Mouse (Mus musculus) layer of hippocampus, postnatal 10 days (tissue): Measurements from ENCODE around the gene Iah1. TPM values are rescaled to one million over a fixed set of nuclear protein-coding genes. Genes with fewer than 3 reads are reported as not detected.

ENCODE experiments used
- DNase-seq, 2 experiments: peaks; one replicate each; pipeline ENCODE4 v3.0.0; 2021; ENCODE audit warnings: low spot score in 2 of 2
- total RNA-seq, 2 experiments: library from RNA; stranded (reverse); gene quantifications; 2 replicates each; pipeline ENCODE4 v1.2.3; 2021

Iah1 gene
- total RNA-seq, 2 experiments from 2014 or later = 17.8 to 20.6 TPM

DNA sequence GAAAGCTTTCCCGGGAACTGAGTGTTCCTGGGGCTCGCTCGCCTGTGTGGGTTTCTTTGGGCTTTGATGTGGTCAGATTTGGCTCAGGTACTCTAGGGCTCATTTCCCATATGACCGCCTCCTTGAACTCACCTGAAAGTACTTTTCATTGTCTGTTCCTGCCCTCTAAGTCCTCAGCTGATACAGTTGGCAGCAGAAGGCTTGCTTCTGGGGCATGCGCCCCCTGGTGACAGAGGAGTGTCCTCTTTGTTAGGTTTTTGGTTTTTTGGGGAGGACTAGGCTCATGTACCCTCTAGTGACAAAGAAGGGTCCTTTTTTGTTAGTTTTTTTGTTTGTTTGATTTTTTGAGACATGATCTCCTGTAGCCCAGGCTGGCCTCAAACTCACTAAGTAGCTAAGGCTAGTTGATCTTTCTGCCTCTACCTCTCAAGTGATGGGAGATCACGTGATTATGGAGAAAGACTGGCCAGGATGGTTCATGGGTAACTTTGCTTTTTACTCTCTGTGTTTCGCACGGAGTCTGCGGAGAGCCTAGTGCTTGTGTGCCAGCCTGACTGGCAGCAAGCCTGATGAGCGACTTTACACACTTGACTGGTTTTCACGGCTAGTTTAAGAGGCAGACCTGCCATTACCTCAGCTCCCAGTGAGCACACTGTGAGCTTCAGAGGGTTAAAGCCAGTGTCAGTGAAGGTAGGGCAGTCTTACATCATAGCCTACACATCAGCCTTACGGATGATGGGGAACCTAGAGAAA is 2.1 kb downstream of the Iah1 start:
- DNase-seq = peak; percentile 68 to 69

DNA sequence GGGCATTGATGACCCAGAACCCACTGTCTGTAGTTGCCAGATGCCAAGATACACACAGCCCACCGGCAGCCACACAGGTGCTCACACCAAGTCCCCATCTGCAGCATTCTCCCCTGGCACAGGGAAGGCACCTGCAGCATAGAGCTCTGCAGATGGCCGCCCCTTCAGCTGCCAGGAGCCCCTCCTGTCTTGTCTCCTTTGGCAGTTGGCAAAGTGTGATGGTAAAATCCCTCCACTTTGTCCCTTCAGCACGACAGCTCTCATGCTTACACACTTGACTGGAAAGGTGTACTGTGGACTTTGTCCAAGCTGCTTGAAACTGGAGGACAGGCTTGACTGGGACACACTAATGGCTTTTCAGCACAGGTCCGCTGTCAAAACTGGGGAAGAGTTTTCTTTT is 4.1 kb downstream of the Iah1 start:
- no peak for DNase-seq

GRCm38 (mm10) chr12:21321170-21321569 is 5.0 kb downstream of the Iah1 start:
- no peak for DNase-seq

DNA sequence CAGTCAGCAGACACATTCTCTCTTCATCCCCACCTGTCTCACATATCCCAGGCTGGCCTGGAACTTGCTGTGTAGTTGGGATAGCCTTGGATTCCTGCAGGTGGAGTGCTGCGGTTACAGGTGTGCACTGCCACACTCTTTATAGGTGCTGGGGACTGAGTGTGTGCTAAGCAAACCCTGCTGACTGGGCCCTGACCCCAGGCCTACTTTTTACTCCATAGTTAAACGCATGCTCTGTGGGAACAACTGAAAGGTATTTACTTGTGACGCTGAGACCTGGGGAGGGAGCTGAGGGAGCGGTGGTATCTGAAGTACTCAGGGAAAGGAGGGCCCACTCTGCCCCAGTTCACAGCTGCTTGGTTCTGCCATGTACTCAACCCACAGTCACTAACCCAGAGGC is 6.1 kb downstream of the Iah1 start:
- no peak for DNase-seq

- DNase-seq = no peak
Measured at GRCm38 (mm10) chr12:21322856-21323255, 6.7 kb downstream of the Iah1 start.

GRCm38 (mm10) chr12:21324101-21324500 is 7.9 kb downstream of the Iah1 start:
- no peak for DNase-seq

DNA sequence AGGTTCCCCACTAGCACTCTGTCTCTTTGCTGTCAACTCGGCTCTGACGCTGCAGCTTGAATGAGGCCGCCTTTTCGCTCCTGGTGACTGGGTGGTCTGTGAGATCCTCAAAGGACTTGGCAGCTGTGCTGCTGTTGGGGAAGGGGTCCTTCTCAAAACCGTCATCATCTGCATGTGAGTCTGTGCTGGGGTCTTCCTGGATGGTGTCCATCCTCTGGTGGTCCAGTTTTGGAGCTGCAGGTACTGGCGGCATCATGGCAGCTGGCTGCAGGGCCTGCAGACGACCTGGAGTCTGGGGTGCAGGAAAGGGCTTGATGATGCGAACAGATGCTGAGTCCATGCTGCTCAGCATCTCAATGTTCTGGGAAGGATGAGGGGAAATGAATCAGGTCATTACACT is 9.1 kb downstream of the Iah1 start:
- no peak for DNase-seq

DNA sequence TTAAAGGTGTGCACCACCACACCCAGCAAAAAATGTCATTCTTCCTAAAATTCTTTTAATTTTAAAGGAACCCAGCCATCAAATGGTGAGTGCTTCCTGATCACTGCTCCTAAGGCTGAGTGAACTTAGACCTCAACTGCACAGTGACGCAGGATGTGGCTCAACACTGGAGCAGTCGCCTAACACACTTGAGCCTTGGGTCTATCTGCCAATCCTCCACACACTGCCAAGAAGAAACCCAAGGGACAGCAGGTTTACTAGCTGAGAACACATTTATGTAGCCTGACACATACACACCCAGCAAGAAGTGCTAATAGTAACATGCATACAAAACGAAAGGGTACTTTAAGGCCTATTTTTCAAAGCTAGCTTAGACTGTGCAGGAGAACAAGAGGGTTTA is 10.1 kb downstream of the Iah1 start:
- no peak for DNase-seq

- no peak for DNase-seq
Measured at GRCm38 (mm10) chr12:21329661-21330400, 13.6 kb downstream of the Iah1 start.

DNA sequence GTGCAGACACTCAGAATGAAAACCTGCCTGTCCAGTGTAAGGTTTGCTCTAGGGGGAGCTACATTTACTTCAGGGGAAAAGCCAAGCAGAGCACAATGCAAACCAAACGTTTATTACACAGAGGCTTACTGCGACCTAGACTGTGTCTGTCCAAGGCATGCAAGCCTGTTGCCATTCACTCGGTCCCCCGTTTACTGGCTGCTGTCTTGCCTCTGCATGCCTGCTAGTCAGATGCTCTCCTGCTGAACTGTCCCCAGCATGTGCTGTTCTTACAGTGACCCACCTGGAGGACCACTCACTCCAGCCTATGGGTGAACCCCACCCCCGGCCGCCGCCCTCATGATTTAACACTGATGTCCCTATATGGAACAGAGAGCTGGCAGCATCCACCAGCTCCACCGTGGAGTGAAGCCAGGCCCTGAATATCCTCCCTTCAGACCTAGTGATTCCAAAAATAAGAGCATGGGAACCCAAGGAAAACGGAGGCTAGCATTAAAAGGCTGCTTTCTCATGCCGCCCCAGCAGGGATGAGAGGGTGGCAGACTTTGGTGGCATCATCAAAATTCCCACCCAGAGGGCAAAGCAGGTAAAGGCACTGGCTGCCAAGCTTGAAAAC is 14.9 kb downstream of the Iah1 start:
- no peak for DNase-seq

GRCm38 (mm10) chr12:21331711-21332110 is 15.5 kb downstream of the Iah1 start:
- DNase-seq = no peak

DNA sequence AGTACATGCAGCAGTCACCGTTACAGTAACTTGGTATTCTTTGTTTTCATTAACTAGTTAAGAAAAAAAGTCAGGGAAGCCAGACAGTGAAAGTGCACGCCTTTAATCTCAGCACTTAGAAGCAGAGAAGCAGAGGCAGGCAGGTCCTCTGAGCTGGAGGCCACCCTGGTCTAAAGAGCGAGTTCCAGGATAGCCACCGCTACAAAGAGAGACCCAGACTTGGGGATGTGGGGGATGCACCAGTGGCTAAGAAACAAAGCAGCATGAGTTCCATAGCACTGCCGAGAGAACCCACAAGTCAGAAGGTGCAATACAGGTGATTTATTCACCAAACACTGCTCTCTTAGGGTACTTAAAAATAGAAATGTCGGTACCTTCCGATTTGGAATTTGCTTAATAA is 16.8 kb downstream of the Iah1 start:
- no peak for DNase-seq

DNA sequence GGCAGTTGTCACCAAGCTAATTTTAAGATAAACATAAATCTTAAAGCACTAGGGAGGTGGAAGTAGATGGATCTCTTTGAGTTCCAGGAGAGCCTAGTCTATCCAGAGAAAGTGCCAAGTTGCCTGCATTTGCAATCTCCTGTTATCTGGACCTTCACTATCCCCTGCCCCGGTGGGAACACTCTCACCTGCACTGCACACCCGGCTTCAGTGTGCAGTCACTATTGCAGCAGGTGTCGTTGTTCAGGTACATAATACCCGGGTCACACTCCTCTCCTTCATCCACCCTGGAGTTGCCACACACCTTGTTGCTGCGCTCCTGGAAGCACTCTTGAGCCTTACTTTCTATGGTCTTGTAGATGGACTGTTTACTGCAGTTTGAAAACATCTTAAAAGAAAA is 17.6 kb downstream of the Iah1 start:
- no peak for DNase-seq

DNA sequence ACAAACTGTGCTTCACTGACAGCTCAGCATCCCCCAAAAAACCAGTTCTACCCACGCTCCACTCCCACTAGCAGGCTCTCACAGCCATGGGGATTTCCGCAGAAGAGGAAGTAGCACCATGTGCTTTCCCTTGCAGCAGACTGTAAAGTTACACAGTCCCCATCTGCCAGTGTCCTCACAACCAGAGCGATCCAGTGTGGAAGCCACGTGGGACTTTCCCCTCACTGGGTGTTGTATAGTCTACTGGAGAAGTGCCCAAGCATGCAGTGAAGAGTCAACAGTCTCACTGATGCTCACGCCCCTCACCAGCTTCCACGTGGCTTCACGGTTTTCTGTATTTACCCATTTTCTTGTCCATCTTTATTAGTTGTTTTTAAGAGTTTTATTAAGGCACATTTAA is 19.7 kb downstream of the Iah1 start:
- peak; percentile 27 to 40 for DNase-seq

DNA sequence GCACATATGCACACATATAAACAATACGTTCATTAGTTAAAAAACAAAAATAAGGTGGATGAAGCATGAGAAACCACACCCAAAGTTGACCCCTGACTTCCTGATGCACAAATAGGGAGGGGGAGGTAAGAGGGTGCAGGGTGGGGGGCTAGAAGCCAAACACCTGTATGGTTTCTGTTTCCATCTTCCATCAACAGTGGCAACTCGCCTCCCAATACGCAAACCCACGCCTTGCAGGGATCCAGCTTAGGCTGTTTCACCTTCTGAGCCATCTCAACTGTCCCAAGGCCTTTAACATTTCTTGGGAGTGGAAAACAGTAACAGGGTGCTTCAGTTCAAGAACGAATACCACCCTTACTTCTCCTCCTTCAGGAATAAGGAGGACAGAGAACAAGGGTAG is 21.0 kb downstream of the Iah1 start:
- no peak for DNase-seq

DNA sequence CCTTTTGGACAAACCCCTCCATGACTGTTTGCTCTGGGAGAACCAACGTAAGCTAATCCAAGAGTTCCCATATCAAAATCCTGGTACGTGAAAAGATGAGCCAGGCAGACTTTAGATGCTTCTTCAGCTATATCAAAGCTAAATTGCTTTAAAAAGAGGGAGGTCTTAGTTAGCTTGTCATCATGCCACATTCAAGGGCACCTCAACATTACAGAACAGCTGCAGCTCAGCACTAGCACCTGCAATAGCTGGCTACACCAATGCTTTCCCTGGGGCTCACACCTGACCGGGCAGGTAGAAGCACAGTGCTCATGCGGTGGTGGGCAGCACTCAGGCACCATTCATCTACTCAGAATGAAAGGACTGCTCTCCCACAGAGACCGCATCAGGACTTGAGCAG is 24.5 kb downstream of the Iah1 start:
- no peak for DNase-seq

- no peak for DNase-seq
Measured at GRCm38 (mm10) chr12:21346972-21347371, 30.8 kb downstream of the Iah1 start.

GRCm38 (mm10) chr12:21350113-21350876 is 34.1 kb downstream of the Iah1 start:
- no peak for DNase-seq

GRCm38 (mm10) chr12:21353681-21354080 is 37.5 kb downstream of the Iah1 start:
- no peak for DNase-seq

- DNase-seq = no peak
Measured at GRCm38 (mm10) chr12:21362686-21363085, 46.5 kb downstream of the Iah1 start.

DNA sequence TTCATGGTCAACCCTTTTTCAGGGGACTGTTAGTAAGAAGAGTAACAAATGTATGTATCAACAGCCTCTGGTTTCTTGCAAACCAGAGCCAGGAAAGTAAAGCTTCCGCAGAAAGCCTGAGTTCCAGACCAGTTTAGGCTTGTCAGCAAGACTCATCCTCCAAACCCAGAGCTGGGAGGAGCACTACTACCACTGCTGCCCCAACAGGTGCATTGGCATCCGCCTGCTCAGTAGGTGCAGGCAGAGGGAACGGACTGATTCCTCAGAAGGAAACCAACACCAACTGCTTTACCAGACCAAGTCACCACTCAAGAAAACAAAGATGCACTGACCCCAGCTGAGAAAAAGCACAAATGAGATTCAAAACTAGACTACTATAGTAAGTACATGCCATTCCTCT is 47.0 kb downstream of the Iah1 start:
- DNase-seq = no peak
